Mouse (Mus musculus) liver, adult 10 weeks (tissue): ENCODE data around the gene Aldh16a1. TPM values are rescaled to one million over a fixed set of nuclear protein-coding genes. Genes with fewer than 3 reads are reported as not detected.

Experiments used
- polyA plus RNA-seq: library from polyadenylated mRNA; stranded (reverse); fragments of 350-450 nt; fragmentation: Illumina TruSeq; extraction: RNeasy Lipid Tissue Mini Kit (QIAGEN cat#74804); gene quantifications from one replicate; pipeline ENCODE4 v1.2.3, GENCODE M21; 2014; ENCODE audit warnings: low read depth, low replicate concordance

The Aldh16a1 gene
- polyA plus RNA-seq: 5.2 TPM

DNA sequence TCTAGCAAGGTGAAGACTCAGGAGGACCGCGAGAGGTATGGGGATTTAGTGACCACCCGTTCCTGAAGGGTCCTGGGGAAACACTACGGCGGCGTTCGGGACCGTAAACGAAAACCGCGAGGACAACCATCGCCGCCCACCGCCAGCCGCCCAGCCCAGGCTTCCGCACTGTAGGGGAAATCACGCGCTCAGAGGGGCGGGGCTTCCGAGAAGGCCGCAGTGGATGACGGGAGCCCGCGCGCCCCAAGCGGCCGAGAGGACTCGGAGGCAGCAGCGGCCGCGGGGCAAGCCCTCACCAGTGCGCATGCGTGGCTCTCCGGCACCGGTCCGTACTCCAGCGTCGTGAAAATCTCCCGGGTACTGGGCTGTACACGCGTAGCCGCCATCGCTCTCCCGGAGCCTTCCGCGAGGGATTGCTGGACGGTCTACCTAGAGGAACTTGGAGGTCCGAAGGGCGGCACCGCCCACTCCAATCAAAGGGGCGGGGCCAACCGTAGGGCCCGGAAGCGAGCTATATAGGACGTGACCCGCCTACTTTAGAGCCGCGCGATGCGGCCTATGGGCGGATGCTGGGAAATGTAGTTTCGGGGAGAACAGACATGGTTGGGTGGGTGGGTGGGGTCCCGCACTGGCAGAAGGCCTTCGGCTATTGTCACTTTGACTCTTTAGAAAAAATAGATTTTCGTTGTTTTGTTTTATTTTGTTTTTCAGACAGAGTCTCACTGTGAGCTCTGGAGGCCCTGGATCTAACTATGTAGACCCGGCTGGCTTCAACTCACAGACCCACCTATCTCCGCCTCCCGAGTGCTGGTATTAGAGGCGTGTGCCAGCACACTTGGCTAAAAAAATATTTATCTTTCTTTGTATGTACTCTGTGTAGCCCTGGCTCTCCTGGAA, at the start of gene Aldh16a1, which contains the start of gene Pih1d1:
Aldh16a1 (minus strand) TSS at position 489 of the 897 bp plus-strand sequence.
Pih1d1 (plus strand) TSS at position 208 of the 897 bp plus-strand sequence.

DNA sequence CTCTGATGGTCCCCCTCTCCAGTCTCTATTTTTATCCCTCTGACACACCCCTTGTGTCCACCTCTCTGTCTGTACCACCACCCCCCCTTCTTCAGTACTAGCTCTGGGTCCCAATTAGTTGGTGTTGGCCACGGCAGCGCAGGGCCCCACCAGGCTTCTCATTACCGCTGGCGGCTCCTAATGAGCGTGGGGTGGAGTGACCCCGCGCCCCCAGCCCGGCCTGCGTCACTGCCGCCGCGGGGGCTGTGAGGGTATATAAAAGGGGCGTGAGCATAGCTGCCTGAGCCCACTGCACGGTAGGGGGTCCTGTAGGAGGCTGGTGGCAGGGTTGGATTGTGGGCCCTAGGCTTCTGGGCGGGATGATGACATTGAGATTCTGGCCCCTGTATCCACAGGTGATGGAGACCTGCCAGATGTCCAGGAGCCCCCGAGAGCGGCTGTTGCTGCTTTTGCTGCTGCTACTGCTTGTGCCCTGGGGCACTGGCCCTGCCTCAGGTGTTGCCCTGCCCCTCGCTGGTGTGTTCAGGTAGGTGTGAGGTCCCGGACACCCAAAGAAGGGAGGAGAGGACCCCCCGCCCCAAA, 26.6 kb upstream of the Aldh16a1 start, which contains the start of gene Pth2:
Pth2 (plus strand) TSS at position 100 of the 582 bp plus-strand sequence.

DNA sequence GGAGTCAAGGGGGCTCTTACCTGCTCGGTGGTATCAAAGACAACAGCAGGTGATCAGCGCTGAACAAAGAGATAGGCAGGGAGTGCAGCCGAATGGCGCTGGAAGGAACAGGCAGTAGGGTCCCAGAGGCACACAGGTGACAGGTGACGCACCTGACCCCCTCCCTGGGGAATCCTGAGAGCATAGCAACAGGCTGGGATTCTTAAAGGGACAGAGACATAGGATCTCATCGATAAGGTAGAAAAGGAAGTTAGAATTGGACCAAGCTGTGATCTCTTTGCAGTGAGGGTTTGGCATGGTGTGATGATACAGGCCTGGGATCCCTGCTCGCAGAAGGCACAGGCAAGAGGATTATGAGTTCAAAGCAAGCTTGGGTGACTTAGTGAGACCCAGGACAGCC, 25.1 kb upstream of the Aldh16a1 start, which contains the start of gene Gfy:
Gfy (minus strand) TSS at position 101 of the 400 bp plus-strand sequence.

DNA sequence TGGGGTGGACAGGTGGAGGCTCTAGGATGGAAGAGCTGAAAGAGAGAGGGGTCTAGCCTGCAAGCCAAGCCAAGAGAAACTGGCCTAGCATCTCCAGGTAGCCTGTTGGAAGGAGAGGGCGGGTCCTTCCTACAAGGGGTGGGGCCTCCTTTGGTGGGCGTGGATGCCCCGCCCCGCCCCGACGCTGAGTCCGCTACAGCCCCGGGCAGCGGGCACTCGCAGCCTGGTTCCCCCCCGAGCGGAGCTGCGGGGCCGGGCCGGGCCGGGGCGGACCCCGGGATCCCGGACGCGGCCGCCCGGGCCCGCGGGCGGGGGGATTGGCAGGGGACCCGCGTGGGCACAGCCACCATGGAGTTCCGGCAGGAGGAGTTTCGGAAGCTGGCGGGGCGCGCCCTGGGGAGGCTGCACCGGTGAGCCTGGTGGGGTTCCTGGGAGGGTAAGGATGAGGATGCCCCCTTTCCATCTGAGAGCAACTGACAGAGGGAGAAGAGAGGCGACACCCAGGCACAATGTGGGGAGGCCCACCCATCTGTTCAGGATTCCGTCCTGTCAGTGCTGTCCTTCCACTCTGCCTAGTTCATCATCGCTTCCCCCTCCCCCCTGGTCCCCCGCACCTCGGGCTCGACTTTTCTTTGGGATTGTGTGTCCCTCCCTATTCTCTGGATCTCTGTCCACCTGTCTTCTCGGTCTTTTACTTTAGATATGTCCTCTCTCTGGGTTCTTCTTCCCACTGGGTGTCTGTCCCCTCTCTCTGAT, 9.5 kb upstream of the Aldh16a1 start, which contains the start of gene Slc17a7:
Slc17a7 (plus strand) TSS at position 215 of the 756 bp plus-strand sequence.

DNA sequence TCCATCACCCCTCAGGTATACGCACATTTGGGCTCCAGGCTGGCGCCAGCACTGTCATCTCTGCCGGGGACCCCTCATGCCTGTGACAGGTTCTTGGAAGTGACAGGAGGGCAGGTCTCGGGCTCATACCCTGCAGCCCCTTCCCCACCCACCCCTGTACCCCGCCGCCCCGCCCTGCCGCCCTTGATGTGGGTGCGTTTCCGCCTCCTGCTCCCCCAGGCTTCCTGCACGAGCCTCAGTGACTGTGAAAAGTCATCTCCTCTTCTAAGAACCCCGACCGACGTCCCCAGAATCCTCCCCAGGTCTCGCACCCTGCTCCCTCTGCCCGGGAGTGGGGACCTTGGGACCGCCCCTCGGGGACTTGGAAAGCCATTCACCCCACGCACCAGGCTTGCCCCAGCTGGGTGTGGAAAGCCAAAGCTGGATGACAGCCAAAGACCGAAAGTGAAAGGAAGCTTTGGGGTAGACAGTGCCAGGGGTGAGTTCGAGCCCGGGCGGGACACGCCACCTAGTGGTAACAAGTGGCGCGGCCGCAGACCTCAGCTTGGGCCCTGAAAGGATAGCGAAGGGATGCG, 18.3 kb downstream of the Aldh16a1 start, which contains the start of the genes Gm45713 and Flt3l:
Gm45713 (minus strand) TSS at position 239 of the 575 bp plus-strand sequence.
Flt3l (minus strand) TSS at position 440 of the 575 bp plus-strand sequence.

DNA sequence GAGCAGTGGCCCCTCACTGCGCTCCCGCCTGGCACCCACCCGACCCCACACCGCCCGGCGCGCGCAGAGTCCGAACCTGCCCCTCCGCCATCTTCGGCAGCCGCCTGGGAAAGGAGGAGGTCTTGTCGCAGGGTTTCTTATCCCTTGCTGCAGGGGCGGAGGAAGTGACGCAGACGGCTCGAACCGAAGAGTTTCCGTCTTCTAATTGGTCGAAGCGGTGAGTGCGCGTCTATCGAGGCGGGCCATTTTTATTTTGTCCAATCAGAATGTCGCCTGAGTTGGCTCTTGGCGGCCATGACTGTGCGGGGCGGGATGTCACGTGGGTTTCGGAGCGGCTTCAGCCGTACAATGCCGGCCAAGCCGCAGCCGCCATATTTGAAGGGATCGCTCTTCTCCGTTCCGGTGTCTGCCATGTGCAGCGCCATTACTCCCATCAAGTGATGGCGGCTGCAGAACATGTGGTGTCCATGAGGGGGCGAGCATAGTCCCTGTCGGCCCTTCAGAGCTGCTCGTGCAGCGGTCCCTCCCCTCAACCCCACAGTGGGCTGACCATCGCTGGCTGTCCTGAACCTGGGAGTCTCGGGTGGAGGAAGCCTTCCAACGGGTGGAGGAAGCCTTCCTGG, 25.6 kb downstream of the Aldh16a1 start, which contains the start of gene Rpl13a:
Rpl13a (minus strand) TSS at position 138 of the 623 bp plus-strand sequence.

DNA sequence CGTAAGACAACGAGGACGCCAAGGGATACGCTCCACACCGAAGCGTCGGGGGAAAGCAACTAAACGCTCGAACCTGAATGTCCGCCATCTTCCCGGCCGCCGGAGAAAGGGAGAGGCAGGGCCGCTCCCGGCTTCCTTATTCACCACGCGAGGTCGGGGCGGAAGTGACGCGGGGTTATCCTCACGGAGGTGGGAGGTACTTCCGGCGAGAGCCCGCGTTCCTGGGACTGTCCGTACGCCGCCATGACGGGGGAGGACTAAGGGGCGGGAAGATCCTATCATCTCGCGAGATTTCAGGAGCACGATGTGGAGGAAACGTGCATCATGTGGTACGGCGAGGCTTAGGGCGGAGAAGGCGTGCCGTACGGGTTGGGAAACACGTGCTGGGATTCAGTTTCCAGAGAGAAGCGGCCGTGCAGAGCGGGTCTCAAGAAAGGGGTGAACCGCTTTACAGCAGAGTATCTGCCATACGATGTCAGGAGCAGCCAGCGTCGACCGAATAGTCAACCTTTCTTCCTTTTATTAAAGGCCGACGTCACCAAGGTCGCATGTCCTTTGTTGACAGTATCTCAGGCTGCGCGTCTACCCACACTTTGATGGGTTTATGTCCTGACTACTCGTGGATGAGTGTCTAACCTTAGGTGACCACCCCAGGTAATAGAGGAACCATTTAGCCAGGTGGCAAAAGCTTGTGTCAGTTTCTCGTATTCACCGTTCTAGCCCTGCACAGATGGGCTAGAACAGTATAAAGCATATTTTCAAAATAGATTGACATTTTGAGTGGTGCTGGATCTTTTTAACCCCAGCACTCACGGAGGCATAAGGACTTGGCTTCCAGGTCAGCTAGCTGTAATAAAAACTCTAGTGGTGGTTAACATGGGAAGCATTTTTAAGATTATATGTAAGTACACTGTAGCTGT, 29.9 kb downstream of the Aldh16a1 start, which contains the start of gene Rps11:
Rps11 (minus strand) TSS at position 216 of the 920 bp plus-strand sequence.

DNA sequence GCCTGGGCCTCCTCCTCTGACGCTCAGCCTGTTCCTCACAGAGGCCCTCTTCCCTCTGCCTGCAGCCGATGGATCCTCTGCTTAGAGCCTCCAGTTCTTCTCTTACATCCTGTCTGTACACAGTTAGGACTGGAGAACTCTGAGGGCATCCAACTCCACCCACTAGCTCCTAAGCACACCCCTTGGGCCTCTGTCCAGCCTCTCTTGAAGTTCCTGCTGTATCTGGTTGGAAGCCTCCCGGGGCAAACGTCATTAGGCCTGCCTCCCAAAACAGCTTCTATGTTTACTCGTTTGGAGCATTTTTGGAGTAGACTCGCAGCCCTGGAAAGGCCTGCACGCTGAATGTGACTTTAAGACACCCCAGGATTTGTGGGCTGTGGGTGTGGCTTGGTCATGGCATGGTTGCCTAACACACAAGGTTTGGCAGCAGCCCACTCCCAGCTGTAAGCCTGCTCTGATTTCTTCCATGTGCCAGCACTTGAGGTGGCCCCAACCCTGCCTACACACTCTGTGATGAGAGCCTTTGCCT, 50.7 kb downstream of the Aldh16a1 start, which contains the start of gene Fcgrt:
Fcgrt (minus strand) TSS at position 200 of the 529 bp plus-strand sequence.

DNA sequence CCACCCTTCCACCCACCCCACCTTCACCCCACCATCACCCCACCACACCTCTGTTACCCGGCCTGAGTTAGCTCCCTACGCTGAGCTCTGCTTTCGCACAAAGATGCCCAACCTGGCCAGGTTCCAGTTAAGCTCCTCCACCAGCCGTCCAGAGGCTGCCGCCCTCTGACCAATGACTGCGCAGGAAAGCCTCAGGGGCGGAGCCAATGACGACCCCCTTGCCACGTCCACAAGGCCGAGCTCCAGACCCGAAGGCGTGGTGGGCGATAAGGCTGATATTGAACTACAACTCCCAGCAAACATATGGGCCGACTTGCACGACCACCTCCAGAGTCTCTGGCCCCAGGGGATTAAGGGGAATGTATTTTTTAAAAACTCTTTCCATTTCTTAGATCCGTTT, 62.3 kb downstream of the Aldh16a1 start, which contains the start of gene Rcn3:
Rcn3 (minus strand) TSS at position 174 of the 400 bp plus-strand sequence.

Other genes with a start within 250 kb of the Aldh16a1 start
- gene Ap2a1, start 225.1 kb downstream of the Aldh16a1 start, polyA plus RNA-seq: 9.2 TPM
- not detected for gene Tsks, start 211.4 kb downstream of the Aldh16a1 start, polyA plus RNA-seq
- gene Cpt1c, start 179.7 kb downstream of the Aldh16a1 start, polyA plus RNA-seq: not detected
- gene Prmt1, start 168.0 kb downstream of the Aldh16a1 start, polyA plus RNA-seq: 4.2 TPM
- 21.4 TPM for gene Irf3, start 156.9 kb downstream of the Aldh16a1 start, polyA plus RNA-seq
- gene Bcl2l12, start 155.9 kb downstream of the Aldh16a1 start, polyA plus RNA-seq: 0.66 TPM
- gene Scaf1, start 138.2 kb downstream of the Aldh16a1 start, polyA plus RNA-seq: 1.3 TPM
- 3.7 TPM for gene Rras, start 136.6 kb downstream of the Aldh16a1 start, polyA plus RNA-seq
- gene Prr12, start 101.7 kb downstream of the Aldh16a1 start, polyA plus RNA-seq: 0.11 TPM
- gene Nosip, start 92.2 kb downstream of the Aldh16a1 start, polyA plus RNA-seq: 3.2 TPM
- 2.3 TPM for gene Prrg2, start 91.9 kb downstream of the Aldh16a1 start, polyA plus RNA-seq
- gene Rcn3, start 62.4 kb downstream of the Aldh16a1 start, polyA plus RNA-seq: not detected
- 33.3 TPM for gene Fcgrt, start 50.7 kb downstream of the Aldh16a1 start, polyA plus RNA-seq
- gene Rps11, start 30.1 kb downstream of the Aldh16a1 start, polyA plus RNA-seq: 172 TPM
- gene Rpl13a, start 25.8 kb downstream of the Aldh16a1 start, polyA plus RNA-seq: 253 TPM
- not detected for gene Gm45713, start 18.4 kb downstream of the Aldh16a1 start, polyA plus RNA-seq
- 5.4 TPM for gene Flt3l, start 18.2 kb downstream of the Aldh16a1 start, polyA plus RNA-seq
- 3.9 TPM for gene Pih1d1, start 281 bp downstream of the Aldh16a1 start, polyA plus RNA-seq
- not detected for gene Slc17a7, start 9.4 kb upstream of the Aldh16a1 start, polyA plus RNA-seq
- not detected for gene Gfy, start 25.0 kb upstream of the Aldh16a1 start, polyA plus RNA-seq
- gene Pth2, start 26.4 kb upstream of the Aldh16a1 start, polyA plus RNA-seq: not detected
- not detected for gene Ccdc155, start 50.3 kb upstream of the Aldh16a1 start, polyA plus RNA-seq
- gene Dkkl1, start 57.6 kb upstream of the Aldh16a1 start, polyA plus RNA-seq: not detected
- 0.19 TPM for gene Tead2, start 61.2 kb upstream of the Aldh16a1 start, polyA plus RNA-seq
- gene Cd37, start 84.5 kb upstream of the Aldh16a1 start, polyA plus RNA-seq: 0.34 TPM
- gene Slc6a16, start 86.5 kb upstream of the Aldh16a1 start, polyA plus RNA-seq: 1.2 TPM
- not detected for gene Slc6a21, start 122.9 kb upstream of the Aldh16a1 start, polyA plus RNA-seq
- not detected for gene Trpm4, start 179.2 kb upstream of the Aldh16a1 start, polyA plus RNA-seq
- gene Hrc, start 180.7 kb upstream of the Aldh16a1 start, polyA plus RNA-seq: not detected
- gene Ppfia3, start 212.4 kb upstream of the Aldh16a1 start, polyA plus RNA-seq: not detected
- gene Lin7b, start 216.0 kb upstream of the Aldh16a1 start, polyA plus RNA-seq: not detected
- gene Snrnp70, start 241.2 kb upstream of the Aldh16a1 start, polyA plus RNA-seq: 36.2 TPM